Mouse (Mus musculus): ENCODE measurements at regions not wholly inside any gene's neighbourhood (a gene's known extent, or its start where the extent isn't known, plus 50 kb on each side); places are given as distances from the start of the nearest gene placed in this dataset.

DNA sequence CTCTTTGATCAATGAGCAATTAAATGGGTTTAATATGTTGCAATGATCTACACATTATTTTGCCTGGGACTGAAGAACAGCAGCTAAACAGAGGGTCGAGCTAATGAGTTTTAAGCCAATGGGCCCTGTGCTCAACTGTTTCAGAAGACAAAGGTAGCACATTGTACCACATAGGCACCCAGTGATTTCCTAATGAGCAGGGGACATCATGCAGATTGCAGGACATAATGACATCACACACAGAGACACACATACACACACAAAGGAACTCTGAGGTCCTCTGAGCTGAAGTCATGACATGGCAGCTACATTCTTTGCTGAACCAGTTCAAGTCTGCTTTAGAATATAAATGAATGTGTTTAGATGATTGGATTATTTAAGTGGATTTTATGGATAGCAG, 71.9 kb downstream of the Zfp330 start:
- DNase-seq = no peak

DNA sequence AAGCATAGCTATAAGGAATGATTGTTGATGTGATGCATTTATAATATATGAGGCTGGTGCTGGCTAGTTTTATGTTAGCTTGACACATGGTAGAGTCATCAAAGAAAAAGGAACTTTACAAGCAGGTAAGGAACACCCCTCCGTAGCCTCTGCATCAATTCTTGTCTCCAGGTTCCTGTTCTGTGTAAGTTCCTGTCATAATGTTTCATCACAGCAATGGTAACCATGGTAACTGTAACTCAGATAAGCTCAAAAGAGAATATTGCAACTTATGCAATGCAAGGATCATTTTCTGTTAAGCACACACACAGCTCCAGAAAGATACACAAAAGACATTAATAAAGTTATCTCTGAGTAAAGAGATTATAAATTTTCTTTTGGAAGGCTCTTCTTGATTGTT, 73.5 kb downstream of the Zfp330 start:
- DNase-seq = no peak

DNA sequence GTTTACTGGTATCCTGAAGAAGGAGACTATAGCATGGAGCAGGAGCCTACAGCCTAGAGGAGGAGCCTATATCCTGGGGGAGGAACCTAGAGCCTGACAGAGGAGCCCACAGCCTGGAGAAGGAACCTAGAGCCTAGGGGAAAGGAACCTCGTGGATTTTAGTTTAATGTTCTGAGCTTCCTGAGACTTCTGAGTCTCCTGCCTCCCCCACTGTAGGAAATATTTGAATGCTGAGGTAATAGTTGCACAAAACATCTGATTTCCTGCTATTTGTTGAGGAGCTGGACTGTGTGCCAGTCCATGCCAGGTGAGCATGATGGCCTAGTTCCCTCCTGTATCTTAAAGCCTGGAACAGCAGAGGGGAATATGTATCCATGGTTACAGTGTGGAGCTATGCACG, 74.7 kb downstream of the Zfp330 start:
- no peak for DNase-seq

DNA sequence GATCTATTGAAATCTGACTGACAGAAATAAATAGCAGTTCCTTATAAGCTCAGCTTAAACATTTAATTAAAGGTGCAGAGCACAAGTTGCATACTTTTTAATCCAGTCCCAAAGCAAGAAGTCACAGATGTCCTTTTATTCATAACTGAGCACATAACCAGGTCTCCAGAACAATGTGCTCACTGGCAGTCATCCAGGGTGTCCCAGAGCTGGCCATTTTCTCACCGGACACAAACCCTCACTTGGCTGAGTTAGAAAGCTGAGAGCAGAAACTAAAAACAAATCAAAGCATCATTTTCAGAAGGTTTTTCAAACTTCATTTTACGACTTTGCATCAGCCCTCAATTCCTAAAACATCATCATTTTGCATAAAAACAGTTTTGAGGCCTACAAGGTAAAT, 75.9 kb downstream of the Zfp330 start:
- no peak for DNase-seq

DNA sequence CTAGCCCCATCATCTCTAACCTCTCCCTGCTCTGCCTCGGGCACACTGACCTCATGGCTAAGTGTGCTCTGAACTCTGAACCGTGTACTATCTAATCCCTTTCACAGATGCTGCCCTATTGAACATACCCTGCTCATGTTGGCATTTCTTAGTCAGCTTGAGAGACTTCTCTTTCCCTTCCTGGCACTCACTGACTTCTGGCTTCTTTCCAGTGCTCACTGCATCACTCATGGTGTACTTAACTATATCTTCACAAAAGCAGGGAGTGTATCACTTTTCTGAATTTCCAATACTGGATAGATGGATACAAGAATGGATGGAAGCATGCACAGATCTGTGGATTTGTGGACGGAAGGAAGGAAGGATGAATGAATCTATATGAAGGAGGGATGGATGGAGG, 80.9 kb downstream of the Zfp330 start:
- DNase-seq = no peak

DNA sequence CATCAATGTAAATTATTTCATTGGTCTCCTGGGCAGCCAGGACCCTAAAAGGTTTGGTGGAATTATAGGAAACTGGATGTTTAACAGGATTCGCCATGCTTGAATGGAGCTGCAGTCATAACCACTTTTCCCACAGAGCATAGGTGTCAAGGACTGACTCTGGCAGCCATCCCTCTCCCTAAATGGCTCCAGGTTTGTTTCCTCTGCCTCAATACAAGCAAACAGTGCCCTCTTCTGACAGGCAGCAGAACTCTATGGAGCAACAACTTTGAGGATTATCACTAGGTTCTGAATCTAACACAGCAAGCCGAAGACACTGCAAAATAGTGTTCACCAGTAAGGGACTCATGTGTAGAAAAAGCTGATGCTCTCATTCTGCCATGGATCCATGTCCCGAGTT, 84.6 kb downstream of the Zfp330 start:
- DNase-seq = peak; percentile 46

DNA sequence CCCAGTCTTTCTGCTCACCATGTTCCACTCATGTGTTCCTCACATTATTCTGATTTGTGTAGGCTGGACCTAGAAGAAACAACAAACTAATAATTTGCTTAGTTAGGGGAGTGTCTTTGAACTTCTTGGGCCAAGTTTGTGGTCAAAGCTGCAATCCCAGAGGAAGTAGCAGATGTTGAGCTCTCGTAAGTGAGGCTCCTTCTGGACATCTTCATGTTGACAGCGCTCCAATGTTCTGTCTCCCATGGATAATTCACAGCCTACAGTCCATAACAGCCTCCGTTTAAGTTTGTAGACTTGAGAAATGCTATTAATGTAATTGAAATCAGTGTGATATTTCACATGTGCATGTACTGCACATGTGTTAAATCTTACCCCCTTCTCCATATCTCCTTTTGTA, 88.0 kb downstream of the Zfp330 start:
- DNase-seq = no peak

DNA sequence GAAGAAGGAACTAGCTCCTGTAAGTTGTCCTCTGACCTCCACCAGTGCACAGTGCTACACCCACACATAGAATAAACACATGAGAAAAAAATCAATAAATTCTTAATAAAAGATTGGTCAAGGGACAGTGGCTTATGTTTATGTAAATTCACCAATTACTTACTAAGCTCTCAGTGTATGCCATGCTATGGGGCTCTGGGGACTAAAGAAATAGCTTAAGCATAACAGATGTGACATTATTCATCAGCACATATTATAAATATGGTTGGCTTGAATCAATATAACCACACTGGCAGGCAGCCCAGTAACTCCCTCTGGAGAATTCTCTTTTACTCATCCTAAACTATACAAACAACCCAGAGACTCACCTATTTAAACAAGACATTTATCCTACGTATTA, 95.2 kb downstream of the Zfp330 start:
- no peak for DNase-seq

DNA sequence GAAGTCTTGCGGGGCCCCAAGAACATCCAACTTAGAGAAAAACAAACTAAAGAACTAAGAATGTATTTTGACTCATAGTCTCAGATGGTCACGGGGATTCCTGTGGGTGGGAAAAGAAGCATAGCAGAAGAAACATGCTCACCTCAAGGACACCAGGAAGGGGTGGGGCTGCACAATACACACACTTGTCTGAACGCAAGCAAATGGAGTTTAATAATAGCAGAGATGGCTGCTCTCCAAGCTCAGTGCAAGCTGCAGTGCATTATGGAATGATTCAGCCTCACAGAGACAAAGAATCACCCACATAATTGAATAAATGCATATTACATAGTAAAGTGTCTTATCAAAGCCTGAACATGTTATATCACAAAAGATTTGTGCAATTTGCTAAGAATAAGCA, 96.2 kb downstream of the Zfp330 start:
- no peak for DNase-seq

DNA sequence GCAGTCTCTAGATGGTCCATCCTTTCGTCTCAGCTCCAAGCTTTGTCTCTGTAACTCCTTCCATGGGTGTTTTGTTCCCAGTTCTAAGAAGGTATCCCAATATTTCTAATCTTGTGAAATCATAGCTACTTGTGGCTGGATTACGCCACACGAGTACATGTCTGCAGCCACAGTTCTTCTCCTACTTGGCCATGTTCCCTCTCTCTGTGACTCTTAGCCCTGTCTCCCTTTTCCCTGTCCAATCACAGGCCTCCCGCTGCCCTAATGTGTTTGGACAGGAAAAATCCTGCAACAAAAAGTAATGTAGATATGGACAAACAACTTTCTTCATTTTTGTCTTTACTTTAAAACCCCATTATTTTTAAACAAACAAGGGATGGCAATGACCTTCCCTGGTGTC, 104.7 kb downstream of the Zfp330 start:
- no peak for DNase-seq

DNA sequence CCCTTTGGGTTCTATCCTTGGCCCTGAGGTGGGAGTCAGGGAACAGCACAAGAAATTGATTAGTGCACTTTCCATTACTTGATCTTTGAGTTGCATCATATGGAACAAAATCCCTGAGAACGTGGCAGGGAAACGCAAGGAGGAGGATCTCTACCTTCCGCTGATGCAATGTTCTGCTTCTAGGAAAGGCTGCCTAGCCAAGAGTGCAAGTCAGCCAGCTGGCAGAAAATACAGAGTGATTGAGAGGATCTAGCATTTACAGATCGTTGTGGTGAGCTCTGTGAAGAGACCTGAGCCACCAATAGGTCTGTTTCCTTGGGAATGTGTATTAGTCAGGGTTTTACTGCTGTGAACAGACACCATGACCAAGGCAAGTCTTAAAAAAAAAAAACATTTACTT, 108.8 kb downstream of the Zfp330 start:
- DNase-seq = no peak

DNA sequence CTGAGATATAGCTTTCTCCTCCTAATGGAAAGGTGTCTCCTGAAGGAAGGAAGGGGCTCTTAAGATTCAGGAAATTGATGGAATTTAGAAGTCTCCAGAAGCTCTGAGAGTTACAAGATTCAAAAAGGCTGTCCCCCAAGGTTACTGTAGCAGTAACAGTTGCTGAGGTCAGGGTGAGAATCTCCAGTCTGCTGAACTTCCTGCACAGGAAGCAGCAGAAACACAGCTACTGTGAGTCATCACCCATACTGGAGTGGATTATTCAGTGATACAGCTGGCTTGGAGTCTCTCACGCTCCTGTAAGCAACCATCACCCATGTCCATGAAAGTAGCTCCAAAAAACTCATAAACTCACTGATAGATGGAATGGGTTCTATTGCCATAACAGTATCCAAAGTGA, 133.5 kb downstream of the Zfp330 start:
- DNase-seq = no peak

DNA sequence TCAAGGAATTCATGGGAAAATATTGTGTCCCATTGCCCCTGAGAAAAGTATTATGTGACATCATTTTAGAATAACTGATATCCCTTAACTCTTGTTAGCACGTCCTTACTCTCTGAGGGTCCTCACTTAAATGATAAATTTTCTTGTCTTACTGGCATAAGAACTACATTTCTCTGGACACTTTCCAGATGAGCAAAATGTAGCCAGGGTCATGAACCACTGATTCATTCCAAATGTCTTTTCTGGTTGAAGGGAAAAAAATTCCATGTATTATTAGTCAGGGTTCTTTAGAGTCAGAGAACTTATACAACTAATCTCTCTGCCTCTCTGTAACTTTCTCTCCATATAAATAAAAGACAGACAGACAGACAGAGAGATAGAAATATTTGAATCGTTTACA, 143.5 kb downstream of the Zfp330 start:
- DNase-seq = no peak

DNA sequence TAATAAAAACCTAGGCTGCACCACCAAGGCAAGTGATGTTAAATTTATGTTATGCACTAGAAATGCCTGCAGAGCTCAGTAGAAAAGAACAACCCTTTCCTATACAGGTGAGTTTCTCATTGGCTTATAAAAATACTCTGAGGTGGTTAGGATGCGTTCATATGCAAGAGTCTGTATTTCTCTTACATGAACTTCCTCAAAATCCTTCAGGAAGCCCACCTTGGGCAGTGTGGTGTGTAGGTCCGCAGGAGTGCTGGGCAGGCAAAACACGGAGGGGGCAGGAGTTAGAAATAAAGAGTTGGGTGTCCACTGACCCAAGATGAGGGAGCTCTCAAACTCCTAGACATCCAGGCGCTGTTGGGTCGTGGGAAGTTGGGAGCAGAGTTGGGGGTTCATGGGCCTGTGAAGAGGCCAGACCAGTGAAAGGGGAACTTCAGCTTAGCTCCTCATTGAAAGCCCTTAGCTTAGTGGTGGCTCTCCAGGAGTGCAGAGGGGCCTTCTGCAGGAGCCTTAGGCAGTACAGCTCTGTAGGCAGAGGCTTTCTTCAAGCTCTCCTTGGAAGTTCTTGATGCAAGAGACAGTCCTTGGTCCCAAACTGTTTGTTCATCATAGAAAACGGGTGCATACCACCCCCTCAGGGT, 150.0 kb downstream of the Zfp330 start:
- DNase-seq = no peak

DNA sequence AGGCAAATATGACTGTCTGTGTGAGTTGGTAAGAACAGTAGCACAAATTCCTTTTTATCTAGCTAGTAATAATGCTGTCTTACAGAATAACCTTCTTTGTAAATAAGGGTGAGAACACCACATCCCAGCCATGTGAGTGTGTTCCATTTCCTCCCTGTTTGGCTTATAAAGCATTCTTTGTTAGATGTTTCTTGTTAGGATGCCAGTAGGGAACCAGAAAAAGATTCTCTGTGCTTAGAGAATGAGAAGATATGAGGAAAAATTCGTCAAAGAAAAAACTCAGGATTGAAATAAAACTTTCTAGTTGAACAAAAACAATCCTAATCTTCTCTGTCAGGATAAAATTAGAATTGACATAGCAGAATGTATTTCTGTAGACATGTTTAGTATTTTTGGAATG, 155.3 kb downstream of the Zfp330 start:
- DNase-seq = no peak

DNA sequence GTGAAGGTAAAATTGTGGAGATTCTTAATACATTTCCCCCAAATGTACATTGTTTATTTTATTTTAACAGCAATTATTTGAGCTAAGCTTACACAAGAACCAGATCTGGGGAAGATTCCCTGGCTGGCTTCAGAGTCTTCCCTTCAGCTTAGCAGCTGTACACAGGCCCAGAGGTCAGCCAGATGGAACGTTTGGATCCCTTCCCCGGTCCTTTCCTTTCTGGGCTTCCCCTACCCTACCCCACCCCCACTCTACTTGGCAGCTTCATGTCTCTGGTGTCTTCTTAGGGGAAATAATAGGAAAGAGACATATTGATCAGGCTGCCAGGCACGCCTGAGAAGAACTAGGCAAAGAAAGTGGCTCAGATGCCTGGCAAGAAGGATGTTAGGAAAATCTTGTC, 172.4 kb downstream of the Zfp330 start:
- peak; percentile 18 for DNase-seq

DNA sequence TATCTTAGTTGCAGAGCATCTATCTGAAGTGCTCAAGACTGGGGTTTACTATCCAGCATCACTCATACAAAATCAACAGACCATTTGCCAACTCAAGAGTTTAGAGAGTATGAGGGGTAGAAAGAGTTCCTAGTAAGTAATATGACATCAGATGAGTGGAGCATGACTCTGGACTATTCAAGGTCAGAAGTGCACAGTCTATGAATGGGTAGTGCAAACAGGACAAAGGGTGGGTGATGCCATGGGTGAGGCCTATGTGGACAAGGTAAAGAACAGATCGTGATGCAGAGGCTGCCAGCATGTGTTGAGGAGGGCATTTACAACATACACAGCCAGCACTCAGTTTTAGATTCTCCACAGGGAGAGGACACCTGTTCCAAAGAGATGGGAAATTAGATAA, 170.4 kb upstream of the Il15 start:
- DNase-seq = no peak

DNA sequence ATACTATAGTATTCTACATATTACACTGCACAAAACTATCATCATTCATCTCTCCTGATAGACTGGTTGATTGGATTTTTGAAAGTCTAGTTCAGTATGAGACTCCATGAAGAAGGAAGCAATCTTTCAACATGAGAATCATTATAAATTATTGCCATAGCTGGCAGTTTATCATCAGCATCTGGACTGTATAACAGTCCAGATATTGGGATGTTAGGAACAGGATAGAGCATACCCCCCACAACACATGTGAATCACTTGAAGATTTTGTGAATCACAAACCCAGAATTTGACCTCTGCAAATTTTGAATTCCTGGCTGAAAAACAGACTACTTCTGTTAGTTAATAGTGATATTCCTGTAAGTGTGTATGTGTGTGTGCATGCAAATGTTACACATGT, 135.1 kb upstream of the Il15 start:
- no peak for DNase-seq

DNA sequence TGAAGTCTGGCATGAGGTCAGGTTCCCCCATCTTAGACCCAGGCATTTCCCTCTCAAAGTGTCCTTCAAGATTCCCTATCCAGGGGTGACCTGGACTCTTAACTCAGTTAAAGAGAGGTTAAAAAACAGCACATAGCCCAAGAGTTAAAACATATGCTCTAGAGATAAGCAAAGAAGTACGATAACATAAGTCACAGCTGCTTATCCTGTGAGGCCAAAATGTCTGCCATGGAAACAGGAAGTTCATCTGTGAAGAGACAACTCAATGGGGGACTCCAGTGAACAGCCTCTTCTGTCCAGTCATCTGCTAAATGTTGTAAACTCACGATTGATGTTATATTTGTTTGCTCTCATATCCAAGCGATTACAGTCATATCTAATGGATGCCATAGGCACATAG, 126.1 kb upstream of the Il15 start:
- no peak for DNase-seq

DNA sequence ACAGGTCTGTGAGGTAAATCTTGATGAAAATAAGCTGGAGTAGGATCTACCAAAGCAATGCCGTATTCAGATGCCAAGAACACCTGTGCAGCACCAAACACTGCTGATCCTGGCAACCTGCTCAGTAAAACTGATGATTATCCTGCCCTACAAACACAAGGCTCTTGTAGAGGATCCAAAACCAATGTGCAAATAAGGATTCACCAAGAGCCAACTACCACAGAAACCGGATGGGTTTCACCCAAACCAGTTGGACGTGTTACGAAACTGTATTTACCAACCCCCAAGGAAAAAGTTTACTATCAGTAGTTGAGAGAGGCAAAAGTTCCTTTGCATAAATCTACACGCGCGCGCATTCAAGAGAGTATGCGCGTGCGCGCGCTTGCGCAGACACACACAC, 120.8 kb upstream of the Il15 start:
- DNase-seq = no peak

DNA sequence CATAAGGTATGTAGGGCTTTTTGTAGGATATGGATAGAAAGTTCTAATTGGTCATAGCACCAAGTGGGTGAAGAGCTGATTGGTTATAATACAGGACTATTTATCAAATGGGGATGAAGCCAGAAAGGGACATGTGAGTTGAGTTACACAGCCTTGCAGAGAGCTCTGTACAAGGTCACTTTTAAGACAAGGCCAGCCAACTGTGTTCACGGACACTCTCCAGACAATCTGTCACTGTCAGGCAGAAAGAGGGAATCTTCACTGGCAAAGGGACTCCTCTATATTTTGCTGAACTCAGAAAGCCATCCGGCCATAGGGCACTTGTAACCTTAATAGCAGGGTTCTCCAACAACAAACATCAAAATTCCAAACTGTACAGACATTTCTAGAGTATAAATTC, 95.5 kb upstream of the Il15 start:
- no peak for DNase-seq

DNA sequence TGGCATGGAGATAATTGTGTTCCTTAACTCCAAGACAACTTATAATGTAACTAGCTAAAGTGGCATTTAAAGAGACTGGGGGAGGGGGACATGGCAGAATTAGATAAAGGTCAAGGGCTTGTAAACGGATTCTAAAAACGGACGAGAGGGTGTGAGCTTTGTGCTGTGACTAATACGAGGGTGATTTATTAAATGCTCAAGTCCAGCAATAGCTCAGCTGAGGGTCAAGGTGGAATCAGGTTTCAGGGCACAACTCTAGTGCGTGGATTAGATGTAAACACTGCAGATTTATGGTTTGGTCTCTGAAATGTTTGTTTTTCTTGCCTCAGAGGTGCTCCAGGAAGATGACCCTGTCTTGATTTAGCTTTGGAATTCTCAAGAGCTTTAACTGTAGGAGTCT, 74.8 kb upstream of the Il15 start:
- DNase-seq = no peak

DNA sequence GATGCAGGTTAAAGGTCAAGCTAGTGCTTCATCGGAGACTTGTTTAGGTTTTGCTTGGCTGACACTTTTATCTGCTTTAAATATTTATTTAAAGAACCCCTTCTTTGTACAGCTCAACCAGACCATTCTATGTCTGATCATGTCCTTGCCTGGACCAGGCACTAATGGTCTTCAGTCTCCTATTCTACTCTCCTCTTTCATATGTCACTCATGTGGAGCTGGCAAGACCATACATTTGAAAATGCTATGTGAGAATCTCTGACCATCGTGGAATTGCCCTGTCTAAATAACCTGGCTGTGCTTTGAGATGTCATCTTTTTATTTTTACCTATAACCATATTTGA, 74.4 kb upstream of the Il15 start:
- no peak for DNase-seq

DNA sequence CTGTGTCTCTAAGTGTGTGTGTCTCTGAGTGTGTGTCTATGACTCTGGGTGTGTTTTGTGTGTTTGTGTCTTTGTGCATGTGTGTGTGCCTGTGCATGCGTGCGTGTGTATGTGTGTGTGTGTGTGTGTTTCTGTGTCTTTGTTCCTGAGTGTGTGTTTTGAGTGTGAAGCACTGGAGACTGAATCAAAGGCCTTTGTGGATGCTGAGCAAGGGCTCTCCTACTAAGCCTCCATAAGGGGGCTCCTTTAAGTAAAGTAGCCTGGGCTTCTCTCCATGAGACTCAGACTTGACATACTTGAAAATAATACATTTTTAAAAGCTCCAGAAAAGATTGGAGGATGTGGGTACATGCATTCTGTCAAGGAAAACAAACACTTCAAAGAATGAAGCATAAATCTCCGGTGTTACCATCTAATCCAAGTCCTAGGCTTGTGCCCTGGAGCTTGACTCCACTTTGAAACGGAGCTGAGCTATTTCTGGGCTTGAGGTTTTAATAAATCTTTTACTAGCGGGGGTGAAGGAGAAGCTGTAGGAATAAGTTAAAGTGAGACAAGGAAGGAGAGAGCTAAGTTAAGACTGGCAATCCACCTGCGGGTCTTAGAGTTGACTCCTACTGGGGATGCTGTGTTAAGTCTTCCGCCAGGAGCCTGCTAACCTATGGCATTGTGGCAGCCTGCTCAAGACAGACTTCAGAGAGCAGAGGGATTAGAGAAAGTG, 73.8 kb upstream of the Il15 start:
- peak; percentile 22 for DNase-seq

DNA sequence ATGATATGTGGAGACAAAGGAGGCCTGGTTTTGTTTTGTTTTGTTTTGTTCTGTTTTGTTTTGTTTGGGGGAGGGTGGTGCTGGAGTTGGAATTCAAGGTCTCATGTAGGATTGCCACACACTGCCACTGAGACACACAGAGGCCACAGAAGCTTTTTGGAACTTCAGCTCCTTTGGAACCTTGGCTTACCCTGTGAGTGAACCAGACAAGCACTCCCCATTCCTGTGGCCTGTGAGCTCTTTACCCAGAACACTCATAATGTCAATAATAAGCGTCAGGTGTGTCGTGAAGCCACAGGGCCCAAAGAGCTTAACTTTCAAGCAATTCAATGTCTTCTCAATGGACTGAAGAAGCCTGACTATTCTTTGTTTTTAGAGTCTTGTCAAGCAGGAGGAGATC, 70.2 kb upstream of the Il15 start:
- DNase-seq = no peak
